ENCODE assay signal across 8 mouse cellular contexts in the genomic region with DNA sequence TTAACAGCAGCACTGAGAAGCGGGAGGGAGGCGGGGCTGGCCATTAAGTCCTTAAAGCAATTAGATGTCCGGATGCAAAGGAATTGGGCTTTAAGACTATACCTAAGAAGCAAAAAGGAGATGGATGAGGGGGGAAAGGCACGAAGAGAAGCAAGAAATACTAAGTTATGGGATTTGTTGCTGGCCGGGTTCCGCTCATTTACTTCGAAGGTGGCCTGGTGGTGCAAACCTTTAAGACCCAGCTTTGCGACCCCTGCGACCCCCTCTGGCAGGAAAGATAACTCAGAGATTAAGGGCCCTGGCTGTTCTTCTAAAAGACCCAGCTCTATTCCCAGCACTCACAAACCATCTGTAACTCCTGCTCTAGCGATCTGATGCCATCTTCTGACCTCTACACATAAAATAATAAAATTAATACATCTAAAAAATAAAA. TPM values are rescaled to one million over a fixed set of nuclear protein-coding genes. Genes with fewer than 3 reads are reported as not detected.
A peak's percentile ranks its signal among the peaks of the same experiment; 100 is the strongest.
DNase-seq lines count a peak whose midpoint lies in the region; ATAC-seq and TF ChIP-seq lines count a peak whose summit lies in the region.

No protein-coding gene starts in this region.

- peaks cover 9% of the 10 kb centered on the region; the same call in 1 of the 2 replicates for H3K4me1 ChIP-seq in lung, embryonic 16.5 days (replicated peaks; ENCODE audit: control insufficient read depth, insufficient read depth, low read length)
- H3K4me1 ChIP-seq in forebrain, embryonic 14.5 days (ENCODE audit: control insufficient read depth, insufficient read depth, low read length), result peaks cover 2% of the 10 kb centered on the region; the same call in 1 of the 2 replicates
- H3K4me1 ChIP-seq in limb, embryonic 15.5 days, result peaks cover 20% of the 10 kb centered on the region
- H3K4me1 ChIP-seq in small intestine, adult 2 months (ENCODE audit: control insufficient read depth, insufficient read depth, insufficient read length, low read length), result peaks cover 6% of the 10 kb centered on the region; the same call in 1 of the 2 replicates

- H3K36me3 ChIP-seq in lung, embryonic 16.5 days (ENCODE audit: control insufficient read depth, insufficient read depth, low read length), result no peaks in the 10 kb centered on the region
- no peaks in the 10 kb centered on the region for H3K36me3 ChIP-seq in forebrain, embryonic 14.5 days (ENCODE audit: control insufficient read depth, insufficient read depth, low read length)
- H3K36me3 ChIP-seq in limb, embryonic 15.5 days, result no peaks in the 10 kb centered on the region
- H3K36me3 ChIP-seq in small intestine, adult 2 months (ENCODE audit: control insufficient read depth, insufficient read depth, low read length), result no peaks in the 10 kb centered on the region

- no peak for TF ChIP-seq CTCF in small intestine, adult 2 months (IDR thresholded peaks at IDR 0.05; ENCODE audit: extremely low read depth, insufficient read length, insufficient replicate concordance, low read depth, low read length)

- no peak for DNase-seq in lung, postnatal 10 days
- DNase-seq in forebrain, embryonic 14.5 days (ENCODE audit: low spot score), result no peak
- no peak for DNase-seq in MN1 (ENCODE audit: low spot score)
- DNase-seq in right cerebral cortex, postnatal 14 days, result no peak
- DNase-seq in embryo, embryonic 9.5 days (ENCODE audit: extremely low spot score), result no peak

- no peak overlapping the region for H3K27ac ChIP-seq in lung, embryonic 16.5 days (ENCODE audit: low read length)
- no peak overlapping the region for H3K27ac ChIP-seq in forebrain, embryonic 14.5 days (ENCODE audit: low read depth, low read length)
- no peak overlapping the region for H3K27ac ChIP-seq in limb, embryonic 15.5 days
- H3K27ac ChIP-seq in small intestine, adult 2 months (ENCODE audit: insufficient read depth, low read depth, low read length), result no peak overlapping the region

- peak overlapping the region; percentile 81 for H3K4me2 ChIP-seq in lung, embryonic 16.5 days (ENCODE audit: low read depth, low read length)
- peak overlapping the region; percentile 66 for H3K4me2 ChIP-seq in forebrain, embryonic 14.5 days (ENCODE audit: low read length)
- peak overlapping the region; percentile 58 for H3K4me2 ChIP-seq in limb, embryonic 15.5 days

- peak overlapping the region; percentile 51 for H3K4me3 ChIP-seq in lung, embryonic 16.5 days (ENCODE audit: low read length)
- peak overlapping the region; percentile 29 for H3K4me3 ChIP-seq in forebrain, embryonic 14.5 days (ENCODE audit: low read depth, low read length)
- H3K4me3 ChIP-seq in limb, embryonic 15.5 days, result peak overlapping the region; percentile 32
- peak overlapping the region; percentile 55 for H3K4me3 ChIP-seq in small intestine, adult 2 months (ENCODE audit: low read depth, low read length)

- peaks cover 2% of the 10 kb centered on the region; the same call in 1 of the 2 replicates for H3K27me3 ChIP-seq in lung, embryonic 16.5 days (ENCODE audit: control insufficient read depth, insufficient read depth, low read depth, low read length)
- H3K27me3 ChIP-seq in forebrain, embryonic 14.5 days (replicated peaks; ENCODE audit: control insufficient read depth, insufficient read depth, low read length), result no peaks in the 10 kb centered on the region
- H3K27me3 ChIP-seq in limb, embryonic 15.5 days, result 0 out of 2 replicates have a peak, but pooled peaks cover 3% of the 10 kb centered on the region
- no peaks in the 10 kb centered on the region; the same call in 1 of the 2 replicates for H3K27me3 ChIP-seq in small intestine, adult 2 months (ENCODE audit: control insufficient read depth, insufficient read depth, low read length)

- ATAC-seq in lung, embryonic 16.5 days (ENCODE audit: low read depth), result peak; percentile 68
- 0 out of 2 replicates have a peak, but pooled peaks have one; percentile 25 for ATAC-seq in forebrain, embryonic 14.5 days
- ATAC-seq in limb, embryonic 15.5 days (ENCODE audit: insufficient number of reproducible peaks, low FRiP score, low TSS enrichment, low read depth), result no peak

- peak overlapping the region; percentile 59 for H3K9ac ChIP-seq in lung, embryonic 16.5 days (ENCODE audit: low read length)
- peak overlapping the region; percentile 1; the same call in 1 of the 2 replicates for H3K9ac ChIP-seq in forebrain, embryonic 14.5 days (ENCODE audit: low read length)
- H3K9ac ChIP-seq in limb, embryonic 15.5 days, result peak overlapping the region; percentile 23; the same call in 1 of the 2 replicates

- no peaks in the 10 kb centered on the region for H3K9me3 ChIP-seq in lung, embryonic 16.5 days (ENCODE audit: control insufficient read depth, low read length)
- H3K9me3 ChIP-seq in forebrain, embryonic 14.5 days (replicated peaks; ENCODE audit: control insufficient read depth, low read length), result no peaks in the 10 kb centered on the region
- H3K9me3 ChIP-seq in limb, embryonic 15.5 days, result no peaks in the 10 kb centered on the region

- 5% methylated on average over 10 of the region's 10 CpGs for WGBS in lung, embryonic 16.5 days
- 1% methylated on average over 10 of the region's 10 CpGs for WGBS in forebrain, embryonic 14.5 days
- 5% methylated on average over 10 of the region's 10 CpGs for WGBS in limb, embryonic 15.5 days
- WGBS in small intestine, adult 2 months, result 16% methylated on average over 10 of the region's 10 CpGs

- no peak for TF ChIP-seq POLR2A in small intestine, adult 2 months (IDR thresholded peaks at IDR 0.05; ENCODE audit: low read depth, low read length)

RNA-seq across cellular contexts. Expression of a gene that starts 0.5 kb away (rescaled TPM):
- polyA plus RNA-seq in lung, embryonic 16.5 days (2015; fragmentation: Nextera tagmentation; extraction: Ambion mirVana), result 34.0 and 44.7 TPM in 2 replicates
- polyA plus RNA-seq in forebrain, embryonic 14.5 days (2014; fragmentation: Nextera tagmentation; extraction: Ambion mirVana), result 3.4 and 3.5 TPM in 2 replicates
- 0.36 and 0.83 TPM in 2 replicates for polyA plus RNA-seq in limb, embryonic 15.5 days (2015; fragmentation: Nextera tagmentation; extraction: Ambion mirVana)
- polyA plus RNA-seq in small intestine, adult 2 months (2012; rRNA removed), result 0.14 and 0.41 TPM in 2 replicates

RNA-seq across cellular contexts. Expression of a gene that starts 10.5 kb away (rescaled TPM):
- 3.5 and 4.7 TPM in 2 replicates for polyA plus RNA-seq in lung, embryonic 16.5 days (2015; fragmentation: Nextera tagmentation; extraction: Ambion mirVana)
- 34.6 and 49.5 TPM in 2 replicates for polyA plus RNA-seq in forebrain, embryonic 14.5 days (2014; fragmentation: Nextera tagmentation; extraction: Ambion mirVana)
- 7.9 and 9.1 TPM in 2 replicates for polyA plus RNA-seq in limb, embryonic 15.5 days (2015; fragmentation: Nextera tagmentation; extraction: Ambion mirVana)
- polyA plus RNA-seq in small intestine, adult 2 months (2012; rRNA removed), result 1.3 and 1.7 TPM in 2 replicates

RNA-seq across cellular contexts. Expression of a gene that starts 23.7 kb away (rescaled TPM):
- polyA plus RNA-seq in lung, embryonic 16.5 days (2015; fragmentation: Nextera tagmentation; extraction: Ambion mirVana), result 14.0 and 14.7 TPM in 2 replicates
- polyA plus RNA-seq in forebrain, embryonic 14.5 days (2014; fragmentation: Nextera tagmentation; extraction: Ambion mirVana), result 12.2 and 16.6 TPM in 2 replicates
- polyA plus RNA-seq in limb, embryonic 15.5 days (2015; fragmentation: Nextera tagmentation; extraction: Ambion mirVana), result 15.1 and 15.7 TPM in 2 replicates
- 42.8 and 92.6 TPM in 2 replicates for polyA plus RNA-seq in small intestine, adult 2 months (2012; rRNA removed)

RNA-seq across cellular contexts. Expression of a gene that starts 24.2 kb away (rescaled TPM):
- not detected in 2 replicates for polyA plus RNA-seq in lung, embryonic 16.5 days (2015; fragmentation: Nextera tagmentation; extraction: Ambion mirVana)
- not detected in 2 replicates for polyA plus RNA-seq in forebrain, embryonic 14.5 days (2014; fragmentation: Nextera tagmentation; extraction: Ambion mirVana)
- polyA plus RNA-seq in limb, embryonic 15.5 days (2015; fragmentation: Nextera tagmentation; extraction: Ambion mirVana), result 0.10 TPM in 1 of 2 replicates, not detected in the other
- not detected in 2 replicates for polyA plus RNA-seq in small intestine, adult 2 months (2012; rRNA removed)

RNA-seq across cellular contexts. Expression of a gene that starts 28.5 kb away (rescaled TPM):
- polyA plus RNA-seq in lung, embryonic 16.5 days (2015; fragmentation: Nextera tagmentation; extraction: Ambion mirVana), result 13.6 and 14.2 TPM in 2 replicates
- polyA plus RNA-seq in forebrain, embryonic 14.5 days (2014; fragmentation: Nextera tagmentation; extraction: Ambion mirVana), result 4.7 and 5.3 TPM in 2 replicates
- polyA plus RNA-seq in limb, embryonic 15.5 days (2015; fragmentation: Nextera tagmentation; extraction: Ambion mirVana), result 14.1 and 15.5 TPM in 2 replicates
- polyA plus RNA-seq in small intestine, adult 2 months (2012; rRNA removed), result 16.6 and 38.8 TPM in 2 replicates

Comparison
In these comparisons a context has a peak if more than half of its experiments do, and no peak if none do; other contexts are left out.
1. H3K9ac ChIP-seq: peak in every context shown above with its lines; median percentile 59 in lung, embryonic 16.5 days; 23 in limb, embryonic 15.5 days; 1 in forebrain, embryonic 14.5 days.